Mouse (Mus musculus) induced T-regulatory cell, adult 2 months (primary cell): Measurements from ENCODE around the gene Chst12.

Source experiments
- DNase-seq: peaks from one replicate; pipeline ENCODE4 v3.0.0-alpha.2; 2012; ENCODE audit warnings: low read depth

The Chst12 gene

DNA sequence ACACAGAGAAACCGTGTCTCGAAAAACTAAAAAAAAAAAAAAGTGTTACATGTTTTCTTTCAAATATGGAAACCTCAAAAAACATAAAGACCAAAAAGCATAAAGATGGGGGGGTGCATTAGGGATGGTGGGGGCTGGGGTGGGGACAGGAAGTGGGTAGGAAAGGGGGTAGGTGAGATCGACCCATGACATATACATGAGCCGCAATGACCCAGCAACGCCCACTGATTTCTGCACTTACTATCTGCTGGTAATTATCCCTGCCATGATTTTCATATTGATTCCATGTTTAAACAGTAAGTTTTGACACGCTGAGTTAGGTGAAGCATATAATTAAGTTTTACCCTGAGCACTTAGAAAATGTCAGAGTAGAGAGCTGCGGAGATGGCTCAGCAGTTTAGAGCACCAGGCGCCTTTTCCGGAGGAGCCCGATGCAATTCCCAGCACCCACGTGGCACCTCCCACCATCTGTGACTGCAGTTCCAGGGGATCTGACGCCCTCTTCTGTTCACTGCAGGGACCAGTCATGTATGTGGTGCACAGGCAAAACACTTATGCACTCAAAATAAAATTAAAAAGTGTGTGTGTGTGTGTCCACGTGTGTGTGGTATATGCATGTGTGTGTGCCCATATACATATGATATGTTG is 65.0 kb downstream of the Chst12 start:
- DNase-seq, result peak; percentile 70

DNA sequence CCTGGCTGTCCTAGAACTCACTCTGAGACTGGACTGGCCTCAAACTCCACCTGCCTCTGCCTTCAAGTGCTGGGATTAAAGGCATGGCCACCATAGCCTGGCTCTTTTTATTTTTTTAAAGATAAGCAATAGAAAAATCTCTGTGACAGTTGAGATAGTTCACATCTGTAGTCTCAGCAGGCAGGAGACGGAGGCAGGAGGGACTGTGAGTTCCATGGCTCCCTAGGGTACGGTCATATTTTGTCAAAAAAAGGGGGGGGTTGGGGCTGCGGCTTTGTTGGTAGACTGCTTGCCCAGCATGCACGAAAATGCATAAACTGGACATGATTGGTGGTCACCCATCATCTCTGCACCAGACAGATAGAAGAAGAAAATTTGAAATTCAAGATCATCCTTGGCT is 65.9 kb downstream of the Chst12 start:
- DNase-seq, result no peak

DNA sequence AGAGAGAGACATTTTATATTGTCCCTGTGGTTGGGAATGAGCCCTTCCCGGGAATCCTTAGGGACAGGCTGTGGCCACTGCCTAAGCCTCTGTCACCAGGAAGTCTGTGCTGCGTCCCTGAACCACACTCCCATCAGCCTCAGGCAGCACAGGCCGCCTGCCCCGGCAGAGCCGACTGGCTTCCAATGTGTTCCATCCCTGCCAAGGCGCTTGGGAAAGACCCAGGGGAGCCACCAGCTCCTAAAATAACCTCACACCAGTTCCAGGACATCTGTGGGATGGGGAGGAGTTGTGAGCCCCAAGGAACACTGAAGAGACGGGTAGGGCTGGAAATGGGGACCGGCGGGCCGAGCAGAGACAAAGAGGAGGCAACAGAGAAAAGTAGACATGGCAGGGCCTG is 66.3 kb downstream of the Chst12 start:
- no peak for DNase-seq

DNA sequence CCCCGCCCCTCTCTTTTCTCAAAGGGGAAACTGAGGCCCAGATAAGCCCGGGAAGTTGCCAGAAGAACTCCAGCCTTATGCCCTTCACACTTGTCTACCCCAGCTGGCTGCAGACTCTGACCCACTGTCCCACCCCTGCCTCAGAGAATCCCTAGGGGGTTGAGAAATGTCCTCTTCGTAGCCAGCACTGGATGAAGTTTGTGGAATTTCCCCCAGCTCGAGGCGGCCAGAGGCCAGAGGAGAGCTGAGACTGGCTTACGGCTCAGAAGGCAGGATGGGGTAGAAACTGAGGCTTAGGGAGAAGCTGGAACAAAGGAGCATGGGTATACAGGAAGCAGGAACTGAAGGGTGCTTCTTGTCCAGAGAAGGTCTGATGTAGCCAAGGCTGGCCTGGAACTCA is 67.3 kb downstream of the Chst12 start:
- no peak for DNase-seq
